Comparison of ENCODE assay signal across 8 mouse cellular contexts in the genomic region with DNA sequence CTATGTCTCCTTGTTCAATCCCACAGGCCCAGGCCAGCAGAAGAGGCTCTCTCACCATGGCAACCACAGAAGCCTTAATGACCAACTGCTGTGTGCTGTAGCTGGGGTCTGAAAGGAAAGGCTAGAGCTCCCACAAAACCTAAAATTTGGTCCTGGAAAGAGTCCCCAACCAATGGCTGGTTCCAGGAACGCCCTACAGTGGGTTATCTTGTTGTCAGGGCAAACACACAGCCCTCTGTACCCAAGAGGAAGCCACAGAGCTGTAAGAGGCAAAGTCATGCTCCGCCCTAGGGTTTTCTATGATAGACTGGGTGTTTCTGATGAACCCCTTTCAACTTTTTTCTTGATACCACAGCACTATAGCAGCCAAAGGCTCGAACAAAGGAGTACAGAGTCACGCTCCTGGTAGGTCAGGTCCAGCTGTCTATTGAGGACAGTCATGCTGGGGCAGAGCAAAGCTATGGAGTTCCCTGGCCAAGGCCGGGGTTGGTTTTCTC.
DNase-seq lines count a peak whose midpoint lies in the region; ATAC-seq lines count a peak whose summit lies in the region.

No protein-coding gene starts in this region.

- no peak overlapping the region for H3K4me2 ChIP-seq in hindbrain, embryonic 11.5 days (replicated peaks; ENCODE audit: low read depth, low read length)

- DNase-seq in 416B (ENCODE audit: low read depth) = peak; percentile 35
- peak; percentile 79 for DNase-seq in Muller cell, postnatal 12 days (ENCODE audit: inconsistent ontology term)
- DNase-seq in hindbrain, embryonic 11.5 days (ENCODE audit: low spot score) = peak; percentile 54
- DNase-seq in mesoderm, embryonic 11.5 days (ENCODE audit: low read depth, low spot score) = peak; percentile 47
- DNase-seq in gastrocnemius, postnatal 4 days (ENCODE audit: low spot score in 2 of 2) = no peak
- no peak for DNase-seq in gastrocnemius, postnatal 14 days
- DNase-seq in frontal cortex, postnatal 25 days (ENCODE audit: low spot score in 2 of 2) = no peak
- DNase-seq in urinary bladder, adult 18-20 months (ENCODE audit: low spot score in 2 of 2) = no peak

- intact Hi-C loops in gastrocnemius, postnatal 14 days (cut with DNase I; ENCODE audit: low total_unique reads) = no loop called here

- H3K9me3 ChIP-seq in hindbrain, embryonic 11.5 days (ENCODE audit: control insufficient read depth, low read length) = no peaks in the 10 kb centered on the region

- H3K9ac ChIP-seq in hindbrain, embryonic 11.5 days (ENCODE audit: low read depth, low read length) = no peak overlapping the region

- H3K27me3 ChIP-seq in hindbrain, embryonic 11.5 days (ENCODE audit: control insufficient read depth, insufficient read depth, low read length) = no peaks in the 10 kb centered on the region; the same call in 1 of the 2 replicates

- H3K4me3 ChIP-seq in hindbrain, embryonic 11.5 days (ENCODE audit: low read depth, low read length) = no peak overlapping the region

- no peak for ATAC-seq in hindbrain, embryonic 11.5 days (ENCODE audit: low FRiP score)

- H3K4me1 ChIP-seq in hindbrain, embryonic 11.5 days (replicated peaks; ENCODE audit: control insufficient read depth, insufficient read depth, low read length) = 0 out of 2 replicates have a peak, but pooled peaks cover 6% of the 10 kb centered on the region

- WGBS in hindbrain, embryonic 11.5 days = 61% methylated on average over 5 of the region's 5 CpGs

- H3K27ac ChIP-seq in hindbrain, embryonic 11.5 days (ENCODE audit: low read depth, low read length) = no peak overlapping the region

- H3K36me3 ChIP-seq in hindbrain, embryonic 11.5 days (ENCODE audit: control insufficient read depth, insufficient read depth, low read length) = no peaks in the 10 kb centered on the region

Comparison
In these comparisons a context has a peak if more than half of its experiments do, and no peak if none do; other contexts are left out.
1. DNase-seq: peak in 416B (single experiment), Muller cell, postnatal 12 days (single experiment), hindbrain, embryonic 11.5 days (single experiment) and mesoderm, embryonic 11.5 days (single experiment); none in gastrocnemius, postnatal 4 days (0 of 2), gastrocnemius, postnatal 14 days (single experiment), frontal cortex, postnatal 25 days (0 of 2) and urinary bladder, adult 18-20 months (0 of 2).